Mouse (Mus musculus): Measurements from ENCODE around the gene Ggcx.

Gene Ggcx

DNA sequence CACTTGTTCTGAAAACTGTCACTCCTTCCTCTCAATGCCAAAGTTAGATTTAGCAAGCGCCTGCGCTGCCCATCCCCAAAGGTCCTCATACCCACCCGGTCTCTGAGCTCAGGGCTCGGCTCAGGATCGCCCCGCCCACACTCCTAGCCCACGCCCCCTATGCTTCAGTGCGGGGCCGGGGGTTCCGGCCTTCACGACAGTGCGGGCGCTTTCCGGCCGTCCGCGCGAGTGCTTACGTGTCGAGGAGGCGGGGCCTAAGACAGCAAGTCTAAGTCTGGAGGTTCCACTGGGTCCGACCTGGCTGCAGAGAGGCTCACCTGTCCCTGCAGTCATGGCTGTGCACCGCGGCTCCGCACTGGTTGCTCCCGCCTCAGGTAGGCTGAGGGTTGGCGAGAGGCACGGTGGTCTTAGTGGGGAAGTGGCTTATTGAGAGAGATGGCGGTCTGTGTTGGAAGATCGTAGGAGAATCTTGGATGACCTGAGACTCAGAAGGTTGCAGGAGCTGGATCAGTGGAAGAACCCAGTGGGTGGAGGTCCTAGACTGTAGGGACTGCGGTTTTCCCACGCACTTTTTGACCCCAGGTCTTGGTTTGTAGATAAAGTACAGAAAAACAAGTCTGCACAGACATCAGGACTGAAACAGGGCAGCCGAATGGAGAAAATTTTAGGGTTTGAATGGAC, at the start of gene Ggcx:
Ggcx (plus strand) TSS at position 233 of the 681 bp plus-strand sequence.
- peak; percentile 87 for DNase-seq (ENCODE audit: low spot score)

- DNase-seq (ENCODE audit: low spot score): no peak
Measured at GRCm38 (mm10) chr6:72364985-72365384, 49.1 kb upstream of the Ggcx start.

DNA sequence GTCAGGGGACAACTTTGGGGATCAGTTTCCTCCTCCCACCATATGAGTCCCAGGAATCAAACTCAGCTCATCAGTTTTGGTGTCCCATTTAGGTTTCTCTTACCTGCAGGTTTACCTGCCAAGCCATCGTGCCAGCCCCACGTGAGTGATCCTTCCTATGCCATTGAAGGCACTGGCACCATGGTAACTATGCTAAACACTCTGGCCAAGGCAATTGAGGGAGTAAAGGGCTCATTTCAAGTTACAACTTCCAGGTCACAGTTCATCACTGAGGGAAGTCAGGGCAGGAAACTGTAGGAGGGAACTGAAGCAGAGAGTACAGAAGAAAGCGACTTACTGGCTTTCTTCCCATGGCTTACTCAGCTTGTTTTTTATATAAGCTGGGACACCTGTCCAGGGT, 47.8 kb upstream of the Ggcx start:
- no peak for DNase-seq (ENCODE audit: low spot score)

DNA sequence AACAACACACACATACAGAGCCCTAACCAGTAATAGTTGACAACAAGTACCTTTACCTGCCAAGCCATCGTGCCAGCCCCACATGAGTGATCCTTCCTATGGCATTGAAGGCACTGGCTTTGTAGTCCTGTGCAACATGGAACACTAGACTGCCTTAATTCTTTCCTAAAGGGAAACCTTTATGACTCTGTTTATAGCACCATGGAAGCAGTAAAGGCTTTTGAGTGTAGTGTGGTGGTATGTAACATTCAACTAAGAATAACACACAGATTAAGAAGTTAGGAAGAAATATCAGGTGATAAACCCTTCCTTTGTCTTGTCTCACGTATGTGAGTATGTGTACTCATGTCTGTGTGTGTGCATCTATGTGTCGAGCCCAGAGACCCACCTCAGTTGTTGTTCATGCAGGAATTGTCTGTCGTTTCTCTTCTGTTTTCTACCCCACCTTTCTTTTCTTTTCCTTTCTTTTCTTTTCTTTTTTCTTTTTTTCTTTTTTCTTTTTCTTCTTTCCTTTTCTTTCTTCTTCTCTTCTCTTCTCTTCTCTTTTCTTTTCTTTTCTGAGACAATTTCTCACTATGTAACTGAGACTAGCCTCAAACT, 47.2 kb upstream of the Ggcx start, which contains the start of gene Rnf181:
Rnf181 (minus strand) TSS at position 113 of the 600 bp plus-strand sequence.
- no peak for DNase-seq (ENCODE audit: low spot score)

- DNase-seq (ENCODE audit: low spot score): no peak
Measured at GRCm38 (mm10) chr6:72367460-72367974, 46.6 kb upstream of the Ggcx start.

DNA sequence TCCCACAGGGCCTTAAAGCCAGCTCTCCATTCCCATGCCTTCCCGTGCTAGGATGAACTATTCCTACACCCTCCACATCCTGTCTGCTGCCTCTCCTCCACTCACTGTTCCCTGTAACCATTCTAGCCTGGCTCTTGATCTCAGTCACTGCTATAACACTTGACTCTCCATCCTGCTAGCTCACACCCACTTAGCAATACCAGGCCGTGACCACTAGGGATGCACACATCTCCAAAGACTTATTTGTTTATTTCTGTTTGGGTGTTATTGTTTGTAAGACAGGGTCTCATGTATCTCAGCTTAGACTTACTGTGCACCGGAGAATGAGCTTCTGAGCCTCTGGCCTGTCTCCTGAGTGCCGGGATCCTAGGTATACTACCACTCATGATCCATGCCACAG, 44.6 kb upstream of the Ggcx start:
- DNase-seq (ENCODE audit: low spot score): no peak

- no peak for DNase-seq (ENCODE audit: low spot score)
Measured at GRCm38 (mm10) chr6:72370091-72370490, 44.0 kb upstream of the Ggcx start.

DNA sequence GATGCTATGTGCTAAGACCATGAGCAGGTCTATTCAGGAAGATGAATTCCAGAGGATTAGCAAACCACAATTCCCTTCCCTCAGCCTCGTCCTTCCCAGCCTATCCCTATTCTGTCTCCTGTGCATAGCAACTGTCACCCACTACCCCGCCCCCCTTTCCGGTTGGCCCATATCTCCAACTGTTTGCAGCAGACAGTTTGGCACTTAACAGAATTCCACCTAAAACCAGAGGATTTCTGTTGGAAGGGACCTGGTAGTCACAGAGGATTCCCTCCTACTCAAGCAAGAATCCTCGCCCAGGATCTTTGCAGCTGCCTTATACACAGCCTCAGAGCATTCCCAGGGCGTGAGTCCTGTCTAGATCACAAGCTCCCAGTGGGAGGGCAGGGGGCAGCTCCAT, 43.0 kb upstream of the Ggcx start:
- DNase-seq (ENCODE audit: low spot score): no peak

- DNase-seq (ENCODE audit: low spot score): no peak
Measured at GRCm38 (mm10) chr6:72371571-72371970, 42.5 kb upstream of the Ggcx start.

DNA sequence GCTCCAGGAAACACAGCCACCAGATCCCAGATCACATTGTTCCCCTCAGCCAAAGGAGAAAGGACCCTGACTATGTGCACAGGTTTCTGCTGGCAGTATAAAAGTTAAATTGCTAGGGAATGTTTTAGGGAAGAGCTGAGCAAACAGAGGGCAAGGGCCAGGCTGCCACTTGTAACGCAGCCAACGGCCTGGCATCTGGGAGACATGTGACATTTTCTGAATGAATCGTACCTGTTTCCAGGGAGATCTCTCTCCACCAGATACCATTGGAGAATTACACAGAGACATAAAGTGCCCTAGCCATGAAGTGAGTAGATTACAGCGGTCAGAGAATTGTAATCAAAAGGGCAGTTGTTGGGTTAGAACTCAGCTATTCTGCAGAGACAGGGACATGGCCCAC, 40.9 kb upstream of the Ggcx start:
- no peak for DNase-seq (ENCODE audit: low spot score)

GRCm38 (mm10) chr6:72374206-72374605, 39.9 kb upstream of the Ggcx start:
- no peak for DNase-seq (ENCODE audit: low spot score)

GRCm38 (mm10) chr6:72374820-72375563, 39.1 kb upstream of the Ggcx start:
- no peak for DNase-seq (ENCODE audit: low spot score)

DNA sequence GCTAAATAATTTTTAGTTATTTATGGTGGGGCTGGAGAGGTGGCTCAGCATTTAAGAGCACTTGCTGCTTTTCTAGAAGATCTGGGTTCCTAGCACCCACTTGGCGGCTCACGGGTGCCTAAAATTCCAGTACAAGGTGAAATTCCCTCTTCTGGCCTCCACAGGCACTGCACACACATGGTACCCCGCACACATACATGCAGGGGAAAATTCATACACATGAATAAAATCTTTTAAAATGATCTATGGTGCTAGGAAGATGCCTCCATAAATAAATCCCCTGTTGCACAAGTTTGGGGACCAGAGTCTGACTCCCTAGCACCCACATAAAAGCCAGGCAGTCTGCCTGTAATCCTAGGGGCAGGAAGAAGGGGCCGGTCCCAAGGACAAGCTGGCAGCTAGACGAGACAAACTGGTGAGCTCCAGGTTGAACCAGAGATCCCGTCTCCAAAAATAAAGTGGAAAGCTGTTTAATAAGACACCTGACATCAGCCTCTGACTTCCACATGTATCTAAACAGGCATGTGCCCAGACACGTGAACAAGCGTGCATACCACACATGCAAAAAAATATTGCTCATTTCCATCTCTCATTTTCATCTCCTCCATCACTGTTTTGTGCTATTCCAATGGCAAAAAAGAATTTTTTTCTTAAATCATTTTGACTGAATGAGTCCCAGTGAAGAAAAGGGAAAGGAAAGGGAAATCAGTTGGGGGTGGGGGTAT, 35.4 kb upstream of the Ggcx start:
- DNase-seq (ENCODE audit: low spot score): no peak

DNA sequence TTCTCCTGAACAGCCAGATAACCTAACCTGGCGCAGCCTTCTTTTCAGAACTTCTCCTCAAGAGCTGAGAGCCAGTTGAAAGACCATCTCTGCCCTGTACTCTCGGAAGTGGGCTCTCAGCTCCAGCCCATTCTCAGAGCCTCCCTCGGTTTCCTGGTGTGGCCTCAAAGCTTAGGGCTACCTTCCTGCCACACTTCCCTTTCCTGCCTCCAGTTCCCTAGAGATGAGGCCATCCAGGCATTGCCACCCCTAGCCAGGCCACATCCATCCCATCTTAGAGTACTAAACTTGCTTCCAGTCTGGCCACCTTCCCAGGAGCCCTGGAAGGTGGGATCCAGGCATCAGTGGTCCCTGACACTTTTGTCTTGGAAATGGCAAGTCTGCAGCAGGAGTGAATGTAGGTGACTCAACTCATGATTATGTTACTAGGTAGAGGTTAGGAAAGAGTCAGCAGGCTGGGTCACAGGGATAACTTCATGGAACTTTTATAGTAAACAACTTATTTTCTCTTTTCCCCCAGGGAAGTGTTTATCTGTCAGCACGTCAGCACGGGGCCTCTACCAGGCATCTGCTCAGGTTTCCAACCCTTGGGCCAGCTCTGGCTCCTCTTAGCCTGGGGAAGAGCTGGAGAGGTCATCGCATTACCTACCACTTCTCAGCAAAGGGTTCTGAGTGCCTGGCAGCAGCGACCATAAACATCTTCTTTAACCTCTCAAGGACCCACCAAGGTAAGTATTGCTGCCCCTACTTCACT, 34.6 kb upstream of the Ggcx start:
- DNase-seq (ENCODE audit: low spot score): peak; percentile 39

DNA sequence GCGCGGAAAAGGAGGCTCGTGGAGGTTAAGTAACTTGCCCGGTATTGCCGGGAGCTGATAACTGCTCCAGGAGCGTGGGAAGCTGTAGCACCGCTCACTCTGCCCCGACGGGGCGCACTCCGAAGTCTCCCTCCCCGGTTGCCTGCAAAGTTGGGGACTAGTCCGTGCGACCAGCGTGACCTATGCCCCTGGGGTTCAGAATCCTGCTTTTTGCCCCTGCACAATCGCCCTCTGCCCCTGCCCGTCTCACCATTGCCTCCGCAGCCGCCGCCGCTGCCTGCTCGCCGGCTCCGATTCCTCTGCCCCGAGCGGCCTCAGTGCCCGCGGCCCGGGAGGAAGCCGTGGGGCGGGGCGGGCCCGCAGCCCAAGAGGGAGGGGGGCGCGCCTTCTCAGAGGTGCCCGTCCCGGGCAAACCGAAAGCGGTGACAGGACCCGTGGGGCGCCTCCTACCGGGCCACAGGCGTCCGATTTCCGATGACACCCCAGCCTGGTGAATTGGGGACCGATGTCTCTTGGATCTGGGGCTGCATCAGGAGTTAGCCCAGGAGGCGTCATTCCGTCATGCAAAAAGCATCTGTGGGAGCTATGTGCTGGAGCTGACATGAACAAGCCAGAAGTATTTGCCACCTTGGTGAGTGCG, 33.9 kb upstream of the Ggcx start, which contains the start of gene Vamp5:
Vamp5 (minus strand) TSS at position 338 of the 640 bp plus-strand sequence.
- peak; percentile 87 for DNase-seq (ENCODE audit: low spot score)

- DNase-seq (ENCODE audit: low spot score): no peak
Measured at GRCm38 (mm10) chr6:72382494-72382893, 31.6 kb upstream of the Ggcx start.

- no peak for DNase-seq (ENCODE audit: low spot score)
Measured at GRCm38 (mm10) chr6:72383142-72383820, 30.8 kb upstream of the Ggcx start.

DNA sequence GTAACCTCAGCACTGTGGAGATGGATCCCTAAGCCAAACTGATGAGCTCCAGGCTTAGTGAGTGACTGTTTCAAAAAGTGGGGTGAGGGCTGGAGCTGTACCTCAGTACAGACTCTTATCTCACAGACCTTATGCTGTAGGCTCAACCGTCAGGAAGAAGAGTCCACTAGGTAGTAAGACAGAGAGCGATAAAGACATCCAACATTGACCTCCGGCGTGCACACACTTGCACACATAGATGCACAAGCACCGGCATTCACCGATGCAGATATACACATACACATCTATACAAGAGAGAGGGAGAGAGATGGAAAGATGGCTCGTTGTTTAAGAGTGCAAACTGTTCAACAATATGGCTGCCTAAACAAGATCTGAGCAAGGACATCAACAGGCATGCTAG, 30.2 kb upstream of the Ggcx start:
- DNase-seq (ENCODE audit: low spot score): no peak

GRCm38 (mm10) chr6:72385258-72385657, 28.9 kb upstream of the Ggcx start:
- no peak for DNase-seq (ENCODE audit: low spot score)

DNA sequence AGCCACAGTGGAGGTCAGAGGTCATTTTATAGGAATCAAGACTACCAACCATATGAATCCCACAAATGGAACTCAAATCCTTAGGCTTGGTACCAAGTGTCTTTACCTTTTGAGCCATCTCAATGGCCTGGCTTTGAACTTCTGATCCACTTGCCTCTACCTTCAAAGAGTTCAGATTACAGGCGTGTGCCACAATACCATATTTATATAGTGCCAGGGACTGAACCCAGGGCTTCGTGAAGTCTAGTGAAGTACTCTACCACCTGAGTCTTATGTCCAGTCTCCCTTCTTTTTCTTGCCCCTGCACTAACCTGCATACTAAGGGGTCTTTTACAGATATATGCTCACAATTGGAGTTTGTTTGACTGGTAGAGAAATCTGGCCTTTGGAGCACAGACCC, 27.5 kb upstream of the Ggcx start:
- no peak for DNase-seq (ENCODE audit: low spot score)
